Mouse (Mus musculus): ENCODE measurements around the gene Smim26.

Smim26 gene

GRCm38 (mm10) chr2:144593951-144594651, at the start of gene Smim26:
Gene Smim26, plus strand, starts transcription at chr2:144594054.
- in situ Hi-C loops (cut with MboI; ENCODE audit: unreplicated experiment in 2 of 2) = loop anchor here in 1 of 2 experiments (25.0 kb wide), 2 partner anchors 607 to 1318 kb away; partner anchors contain the start of gene Naa20

- in situ Hi-C loops (cut with MboI; ENCODE audit: unreplicated experiment in 2 of 2) = no loop called here
Measured at GRCm38 (mm10) chr2:144544630-144545029, 49.2 kb upstream of the Smim26 start.

DNA sequence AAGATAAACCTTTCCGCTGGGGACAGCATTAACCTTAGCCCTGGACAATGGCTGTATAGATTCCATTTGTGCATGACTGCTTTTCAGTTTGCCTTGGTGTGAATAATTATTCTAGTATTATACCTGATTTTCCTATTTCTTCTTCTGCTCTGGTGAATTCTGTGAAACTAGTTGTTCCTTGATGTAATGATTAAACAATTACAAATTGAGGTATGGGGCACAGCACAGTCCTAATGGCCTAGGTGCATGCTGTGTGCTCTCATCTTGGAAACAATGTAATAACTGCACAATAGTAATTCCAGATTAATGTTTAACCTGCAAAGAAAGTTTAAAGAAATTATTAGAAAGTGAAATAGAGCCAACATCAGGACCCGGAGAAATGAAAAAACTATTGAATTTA, 48.8 kb upstream of the Smim26 start:
- in situ Hi-C loops (cut with MboI; ENCODE audit: unreplicated experiment in 2 of 2) = no loop called here

DNA sequence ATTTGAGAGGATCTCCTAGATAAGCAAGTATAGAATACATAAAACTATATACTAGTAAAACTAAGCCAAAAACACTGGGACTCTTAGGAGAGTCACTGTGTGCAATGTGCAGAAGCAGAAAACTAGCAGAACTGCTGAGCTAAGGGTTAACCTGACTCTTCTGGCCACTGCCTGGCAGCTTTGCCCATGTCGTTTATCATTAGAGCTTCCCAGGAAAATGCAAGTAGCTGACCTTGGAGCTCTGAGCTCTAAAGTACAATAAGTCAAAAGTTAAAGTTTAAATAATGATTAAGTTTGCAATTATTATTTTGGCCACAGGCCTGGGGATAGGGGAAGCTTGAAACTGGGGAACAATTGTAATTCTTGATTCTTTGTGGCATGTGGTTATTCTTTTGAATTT, 48.4 kb upstream of the Smim26 start:
- in situ Hi-C loops (cut with MboI; ENCODE audit: unreplicated experiment in 2 of 2) = no loop called here

GRCm38 (mm10) chr2:144547559-144547958, 46.3 kb upstream of the Smim26 start:
- in situ Hi-C loops (cut with MboI; ENCODE audit: unreplicated experiment in 2 of 2) = no loop called here

GRCm38 (mm10) chr2:144550529-144550928, 43.3 kb upstream of the Smim26 start, which contains the start of gene Rbbp9:
Gene Rbbp9, minus strand, starts transcription at chr2:144550869.
- in situ Hi-C loops (cut with MboI; ENCODE audit: unreplicated experiment in 2 of 2) = no loop called here

DNA sequence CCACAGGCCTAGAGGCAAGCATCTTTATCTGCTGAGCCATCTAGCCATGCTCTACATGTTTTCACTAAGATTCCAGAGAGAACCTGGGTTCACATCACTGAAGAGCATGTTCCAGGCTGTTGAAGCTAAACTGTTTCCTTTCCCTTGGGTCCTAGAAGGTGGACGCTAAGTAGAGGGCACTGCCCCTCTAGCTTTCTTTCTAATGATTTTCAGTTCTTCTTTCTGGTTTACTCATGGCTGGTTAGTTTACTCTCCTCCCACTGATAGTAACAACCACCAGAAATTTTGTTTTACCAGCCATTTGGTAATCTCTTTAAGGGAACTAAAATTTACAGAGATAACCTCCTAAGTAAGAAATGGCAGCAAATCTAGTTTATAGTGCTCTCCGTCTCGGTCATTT, 39.9 kb upstream of the Smim26 start:
- in situ Hi-C loops (cut with MboI; ENCODE audit: unreplicated experiment in 2 of 2) = no loop called here

DNA sequence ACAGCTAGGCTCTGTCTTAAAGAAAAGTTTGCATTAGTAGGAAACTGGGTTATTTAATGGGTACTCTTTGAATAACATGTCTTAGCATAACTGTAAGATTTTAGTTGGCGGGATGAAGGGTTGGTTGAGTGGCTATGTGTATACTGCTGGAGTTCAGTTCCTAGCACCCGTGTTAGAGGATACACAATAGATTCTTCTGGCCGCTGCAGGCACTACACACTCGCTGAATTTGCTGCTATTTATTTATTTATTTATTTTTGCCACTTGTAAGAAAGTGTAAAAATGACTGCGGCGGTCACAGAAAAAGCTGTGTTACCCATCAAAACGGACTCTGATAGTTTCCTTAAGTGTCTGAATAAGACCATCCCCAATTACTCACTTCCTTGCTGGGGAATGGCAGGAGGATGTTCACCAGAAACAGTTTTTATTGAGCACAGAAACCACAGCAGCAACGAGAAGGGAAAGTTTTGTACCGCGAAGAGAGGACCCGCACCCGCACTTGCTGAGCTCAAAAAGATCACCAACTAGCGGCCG, 38.5 kb upstream of the Smim26 start:
- in situ Hi-C loops (cut with MboI; ENCODE audit: unreplicated experiment in 2 of 2) = no loop called here

- in situ Hi-C loops (cut with MboI; ENCODE audit: unreplicated experiment in 2 of 2) = no loop called here
Measured at GRCm38 (mm10) chr2:144555820-144556552, 37.9 kb upstream of the Smim26 start, which contains the start of gene Sec23b. Gene Sec23b, plus strand, starts transcription at chr2:144556229.

GRCm38 (mm10) chr2:144588723-144589122, 5.1 kb upstream of the Smim26 start:
- in situ Hi-C loops (cut with MboI; ENCODE audit: unreplicated experiment in 2 of 2) = loop anchor here in 1 of 2 experiments (25.0 kb wide), 2 partner anchors 601 to 1324 kb away; partner anchors contain the start of gene Naa20

DNA sequence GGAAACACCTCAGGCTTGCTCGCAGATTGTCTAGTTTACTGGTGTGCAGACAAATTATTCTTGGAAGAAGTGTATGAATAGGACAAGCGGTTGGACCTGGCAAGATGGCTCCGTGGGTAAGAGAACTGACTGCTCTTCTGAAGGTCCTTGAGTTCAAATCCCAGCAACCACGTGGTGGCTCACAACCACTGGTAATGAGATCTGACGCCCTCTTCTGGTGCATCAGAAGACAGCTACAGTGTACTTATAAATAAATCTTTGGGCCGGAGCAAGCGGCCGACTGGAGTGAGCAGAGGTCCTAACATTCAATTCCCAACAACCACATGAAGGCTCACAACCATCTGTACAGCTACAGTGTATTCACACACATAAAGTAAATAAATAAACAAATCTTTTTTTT, 818 bp upstream of the Smim26 start:
- in situ Hi-C loops (cut with MboI; ENCODE audit: unreplicated experiment in 2 of 2) = loop anchor here in 1 of 2 experiments (25.0 kb wide), 2 partner anchors 606 to 1319 kb away; partner anchors contain the start of gene Naa20

- in situ Hi-C loops (cut with MboI; ENCODE audit: unreplicated experiment in 2 of 2) = loop anchor here in 1 of 2 experiments (25.0 kb wide), 2 partner anchors 611 to 1314 kb away; partner anchors contain the start of gene Naa20
Measured at GRCm38 (mm10) chr2:144598006-144598405, 4.2 kb downstream of the Smim26 start.

DNA sequence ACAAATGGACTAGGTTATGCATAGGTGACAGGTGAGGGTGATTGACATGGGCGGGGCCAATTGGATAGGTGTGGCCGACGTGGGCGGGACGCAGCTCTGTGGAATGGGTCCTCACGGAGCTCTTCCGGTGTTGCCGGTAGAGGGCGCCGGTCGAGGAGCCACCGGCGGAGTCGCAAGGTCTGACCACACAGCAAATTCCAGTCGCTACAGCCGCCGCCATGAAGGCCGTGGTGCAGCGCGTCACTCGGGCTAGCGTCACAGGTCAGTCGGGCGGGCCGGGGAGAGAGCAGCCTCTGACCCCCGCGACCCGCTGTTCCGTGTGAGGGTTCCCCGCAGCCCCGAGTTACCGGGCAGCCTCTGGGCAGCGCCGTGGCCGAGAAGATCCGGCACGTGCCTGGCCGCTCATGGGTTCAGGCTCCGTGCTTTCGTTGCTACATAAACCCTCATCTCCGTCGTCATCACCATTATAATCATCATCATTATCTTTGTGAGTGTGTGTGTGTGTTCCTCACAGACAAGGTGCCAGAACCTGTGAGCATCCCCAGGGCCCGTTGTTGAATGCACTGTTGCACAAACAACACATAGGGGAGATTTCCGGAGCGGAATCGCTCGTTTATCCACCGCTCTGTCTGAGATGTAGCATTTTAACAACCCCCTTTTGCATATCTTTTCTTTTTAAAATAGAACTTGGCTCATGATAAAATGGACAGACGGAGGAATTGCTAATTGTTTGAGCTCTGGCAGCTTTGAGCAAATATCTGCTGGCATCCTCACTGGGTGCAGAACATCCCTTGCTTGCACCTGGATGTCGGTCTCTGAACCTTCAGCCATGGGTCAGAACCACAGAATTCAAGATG, 6.2 kb downstream of the Smim26 start, which contains the start of gene Dtd1:
Gene Dtd1 (plus strand): TSS at position 67 of the 857 bp plus-strand sequence.
- in situ Hi-C loops (cut with MboI; ENCODE audit: unreplicated experiment in 2 of 2) = loop anchor here (25.0 kb wide), 4 partner anchors 613 to 1912 kb away; partner anchors contain the start of genes Naa20 (in 2 of the 2) and Ralgapa2 (in 1 of the 2)

DNA sequence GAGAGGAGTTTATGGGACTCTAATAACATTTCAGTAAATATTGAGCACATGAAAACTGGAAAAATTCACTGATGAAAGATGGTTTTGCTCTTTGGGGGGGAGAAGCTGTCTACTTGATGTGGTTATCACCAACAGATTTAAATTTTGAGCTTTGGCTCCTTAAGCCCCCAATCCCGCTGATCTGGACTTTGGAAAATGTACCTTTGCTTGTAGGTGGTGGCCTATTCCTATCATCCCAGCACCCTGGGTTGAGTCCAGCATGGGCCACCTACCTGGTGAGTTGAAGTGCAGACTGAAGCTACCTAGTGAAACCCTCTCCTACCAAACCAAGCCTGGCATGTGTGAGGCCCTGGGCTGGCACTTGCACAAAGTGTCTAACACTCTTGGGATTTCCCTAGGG, 7.7 kb downstream of the Smim26 start:
- in situ Hi-C loops (cut with MboI; ENCODE audit: unreplicated experiment in 2 of 2) = loop anchor here in 1 of 2 experiments (25.0 kb wide), 3 partner anchors 1311 to 1911 kb away; partner anchors contain the start of genes Naa20 and Ralgapa2

GRCm38 (mm10) chr2:144613956-144614355, 20.1 kb downstream of the Smim26 start:
- in situ Hi-C loops (cut with MboI; ENCODE audit: unreplicated experiment in 2 of 2) = loop anchor here in 1 of 2 experiments (25.0 kb wide), 3 partner anchors 1298 to 1898 kb away; partner anchors contain the start of genes Naa20 and Ralgapa2

DNA sequence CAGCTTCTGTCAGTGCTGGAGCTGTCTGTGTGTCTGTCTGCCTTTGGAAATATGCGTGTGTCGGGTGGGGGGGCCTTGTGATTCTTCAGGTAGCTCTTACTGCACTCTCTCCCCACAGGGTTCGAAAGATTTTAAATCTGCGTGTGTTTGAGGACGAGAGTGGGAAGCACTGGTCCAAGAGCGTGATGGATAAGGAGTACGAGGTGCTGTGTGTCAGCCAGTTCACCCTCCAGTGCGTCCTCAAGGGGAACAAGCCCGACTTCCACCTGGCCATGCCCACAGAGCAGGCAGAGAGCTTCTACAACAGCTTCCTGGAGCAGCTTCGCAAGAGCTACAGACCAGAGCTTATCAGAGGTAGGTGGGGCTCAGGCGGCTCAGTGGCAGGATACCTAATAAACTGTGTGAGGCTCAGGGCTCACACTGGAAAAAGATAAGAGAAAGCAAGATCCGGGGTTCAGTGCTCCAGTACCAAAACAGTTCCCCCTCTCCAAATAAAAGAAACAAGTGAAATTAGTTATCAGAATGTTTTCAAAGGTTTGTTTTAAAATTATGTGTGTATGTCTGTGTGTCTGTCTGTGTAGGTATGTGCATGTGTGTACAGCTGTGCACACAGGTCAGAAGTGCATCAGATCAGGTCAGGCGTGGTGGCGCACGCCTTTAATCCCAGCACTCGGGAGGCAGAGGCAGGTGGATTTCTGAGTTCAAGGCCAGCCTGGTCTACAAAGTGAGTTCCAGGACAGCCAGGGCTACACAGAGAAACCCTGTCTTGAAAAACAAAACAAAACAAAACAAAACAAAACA, 23.4 kb downstream of the Smim26 start:
- in situ Hi-C loops (cut with MboI; ENCODE audit: unreplicated experiment in 2 of 2) = loop anchor here in 1 of 2 experiments (25.0 kb wide), 3 partner anchors 1295 to 1895 kb away; partner anchors contain the start of genes Naa20 and Ralgapa2

DNA sequence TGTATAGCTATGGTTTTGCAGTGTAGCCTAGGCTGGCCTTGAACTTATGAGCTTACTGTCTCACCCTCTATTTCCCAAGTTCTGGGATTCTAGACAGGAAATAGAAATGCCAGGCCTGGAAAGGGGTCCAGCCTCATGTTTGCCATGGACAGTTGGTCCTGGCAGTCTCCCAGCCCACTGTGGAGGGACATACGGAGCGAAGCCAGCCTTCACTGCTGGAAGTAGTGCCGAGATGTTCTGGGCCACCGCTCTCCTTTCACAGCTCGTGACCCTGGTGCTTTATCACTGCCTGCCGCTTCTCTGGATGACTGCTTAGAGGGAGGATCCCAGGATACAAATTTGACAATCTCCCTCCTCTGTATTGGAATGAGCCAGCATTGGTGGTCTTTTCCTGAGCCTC, 27.6 kb downstream of the Smim26 start:
- in situ Hi-C loops (cut with MboI; ENCODE audit: unreplicated experiment in 2 of 2) = loop anchor here in 1 of 2 experiments (25.0 kb wide), 3 partner anchors 1291 to 1891 kb away; partner anchors contain the start of genes Naa20 and Ralgapa2

- in situ Hi-C loops (cut with MboI; ENCODE audit: unreplicated experiment in 2 of 2) = loop anchor here (10.0 to 25.0 kb wide), 4 partner anchors 371 to 661 kb away; no protein-coding TSS in a partner anchor
Measured at GRCm38 (mm10) chr2:144633551-144633950, 39.7 kb downstream of the Smim26 start.

DNA sequence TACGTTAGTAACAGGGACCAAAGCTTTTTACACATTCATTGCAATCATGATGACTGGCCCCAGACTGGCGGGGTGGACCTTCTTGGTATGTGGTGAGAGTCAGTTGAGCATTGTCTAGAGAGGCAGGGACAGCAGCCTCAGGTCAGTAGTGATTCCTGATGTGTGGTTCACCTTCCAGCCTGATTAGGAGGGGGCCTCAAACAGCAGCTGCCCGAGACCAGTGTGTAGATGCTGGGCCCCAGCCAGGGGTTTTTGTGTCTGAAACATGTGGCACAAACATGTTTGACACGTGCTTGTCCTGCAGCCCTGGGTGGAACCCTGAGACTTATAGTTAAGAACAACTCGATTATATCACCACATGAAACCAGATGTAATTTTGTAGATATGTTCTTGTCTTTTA, 40.4 kb downstream of the Smim26 start:
- in situ Hi-C loops (cut with MboI; ENCODE audit: unreplicated experiment in 2 of 2) = loop anchor here (10.0 to 25.0 kb wide), 4 partner anchors 371 to 661 kb away; no protein-coding TSS in a partner anchor

Data from v-Abl transformed pro-B cells (cell line).